Mouse (Mus musculus) ES-Bruce4 (cell line): ENCODE measurements around the gene Sgms1. TPM values are rescaled to one million over a fixed set of nuclear protein-coding genes. Genes with fewer than 3 reads are reported as not detected.

Source experiments
- H3K27ac ChIP-seq: 2 replicates; pipeline ENCODE4 v1.5.1; 2012; ENCODE audit warnings: low read length, inconsistent platforms; ENCODE audit not compliant: insufficient read depth
- H3K27me3 ChIP-seq: 2 replicates; pipeline ENCODE4 v1.6.1; 2012; ENCODE audit warnings: mild to moderate bottlenecking, low read length, inconsistent platforms; ENCODE audit not compliant: control insufficient read depth, poor library complexity, insufficient read depth, severe bottlenecking
- H3K36me3 ChIP-seq: 2 replicates; pipeline ENCODE4 v1.6.1; 2012; ENCODE audit warnings: inconsistent platforms, mild to moderate bottlenecking, low read length, moderate library complexity; ENCODE audit not compliant: control insufficient read depth, poor library complexity, insufficient read depth, severe bottlenecking
- H3K4me1 ChIP-seq: one replicate; pipeline ENCODE4 v1.8.1; 2011; ENCODE audit warnings: low read length; ENCODE audit not compliant: control insufficient read depth, insufficient read depth
- H3K4me3 ChIP-seq: 2 replicates; pipeline ENCODE4 v1.5.1; 2011; ENCODE audit warnings: low read depth, mild to moderate bottlenecking, low read length
- H3K9ac ChIP-seq: 2 replicates; pipeline ENCODE4 v1.6.1; 2012; ENCODE audit warnings: low read depth, mild to moderate bottlenecking, inconsistent platforms; ENCODE audit not compliant: poor library complexity, severe bottlenecking
- H3K9me3 ChIP-seq: replicated peaks from 2 replicates; pipeline ENCODE4 v1.6.1; 2012; ENCODE audit warnings: mild to moderate bottlenecking, low read length, inconsistent platforms; ENCODE audit not compliant: control insufficient read depth, poor library complexity, insufficient read depth, severe bottlenecking
- CTCF ChIP-seq: IDR thresholded peaks from one replicate; pipeline ENCODE4 v1.8.1; 2011; ENCODE audit warnings: low read depth, low read length
- EP300 ChIP-seq: IDR thresholded peaks from 2 replicates; pipeline ENCODE4 v1.6.1; 2011; ENCODE audit warnings: low read depth, low read length; ENCODE audit not compliant: insufficient read depth
- POLR2A ChIP-seq: IDR thresholded peaks from one replicate; pipeline ENCODE4 v1.8.1; 2011; ENCODE audit warnings: low read length; ENCODE audit not compliant: insufficient read depth
- polyA plus RNA-seq: library from polyadenylated mRNA; stranded (reverse); fragments of >200 nt; gene quantifications from 2 replicates; pipeline ENCODE4 v1.2.4, GENCODE M21; 2011; ENCODE audit warnings: low read depth; ENCODE audit not compliant: missing spikeins, insufficient read depth, insufficient read length

Sgms1 gene
- polyA plus RNA-seq, 1 experiment = 69.7 TPM

GRCm38 (mm10) chr19:32328089-32328828 is 61.3 kb downstream of the Sgms1 start:
- no peak overlapping the region for H3K4me3 ChIP-seq
- H3K9ac ChIP-seq = no peak overlapping the region
- no peaks in the 10 kb centered on the region for H3K27me3 ChIP-seq
- H3K36me3 ChIP-seq = no peaks in the 10 kb centered on the region
- H3K4me1 ChIP-seq = no peaks in the 10 kb centered on the region
- H3K9me3 ChIP-seq = no peaks in the 10 kb centered on the region
- H3K27ac ChIP-seq = no peak overlapping the region
- no peak for TF ChIP-seq EP300
- no peak for TF ChIP-seq POLR2A
- no peak for TF ChIP-seq CTCF

- Histone ChIP-seq H3K4me3 (no peak overlapping the region), H3K9me3 (no peaks in the 10 kb centered on the region), H3K4me1 (no peaks in the 10 kb centered on the region), H3K27me3 (no peaks in the 10 kb centered on the region), H3K27ac (no peak overlapping the region), H3K9ac (no peak overlapping the region), H3K36me3 (no peaks in the 10 kb centered on the region)
- TF ChIP-seq EP300 = no peak
- TF ChIP-seq POLR2A = no peak
- no peak for TF ChIP-seq CTCF
Measured at GRCm38 (mm10) chr19:32326621-32327021, 62.9 kb downstream of the Sgms1 start.

DNA sequence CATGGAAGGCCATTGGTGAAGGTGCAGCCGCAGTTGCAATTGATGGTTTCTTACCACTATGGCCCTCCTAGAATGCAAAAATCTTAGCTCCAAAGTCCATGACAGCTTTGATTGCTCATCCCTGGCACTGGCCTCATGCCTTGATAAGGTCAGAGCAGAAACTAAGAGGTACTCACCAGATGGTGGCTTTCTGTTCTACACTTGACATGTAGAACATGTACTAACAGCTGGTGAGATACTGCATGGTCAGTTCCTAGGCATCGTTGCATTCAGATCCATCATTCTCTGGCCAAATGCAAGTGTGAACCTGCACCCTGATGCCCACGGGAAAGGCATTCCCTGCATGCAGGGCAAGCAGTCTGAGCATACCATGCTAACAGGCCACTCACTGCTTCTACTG is 63.4 kb downstream of the Sgms1 start:
- no peak for TF ChIP-seq EP300
- TF ChIP-seq POLR2A = no peak
- TF ChIP-seq CTCF = no peak
- no peaks in the 10 kb centered on the region for H3K4me1 ChIP-seq
- H3K27me3 ChIP-seq = no peaks in the 10 kb centered on the region
- H3K36me3 ChIP-seq = no peaks in the 10 kb centered on the region
- H3K9me3 ChIP-seq = no peaks in the 10 kb centered on the region
- no peak overlapping the region for H3K4me3 ChIP-seq
- H3K27ac ChIP-seq = no peak overlapping the region
- H3K9ac ChIP-seq = no peak overlapping the region

DNA sequence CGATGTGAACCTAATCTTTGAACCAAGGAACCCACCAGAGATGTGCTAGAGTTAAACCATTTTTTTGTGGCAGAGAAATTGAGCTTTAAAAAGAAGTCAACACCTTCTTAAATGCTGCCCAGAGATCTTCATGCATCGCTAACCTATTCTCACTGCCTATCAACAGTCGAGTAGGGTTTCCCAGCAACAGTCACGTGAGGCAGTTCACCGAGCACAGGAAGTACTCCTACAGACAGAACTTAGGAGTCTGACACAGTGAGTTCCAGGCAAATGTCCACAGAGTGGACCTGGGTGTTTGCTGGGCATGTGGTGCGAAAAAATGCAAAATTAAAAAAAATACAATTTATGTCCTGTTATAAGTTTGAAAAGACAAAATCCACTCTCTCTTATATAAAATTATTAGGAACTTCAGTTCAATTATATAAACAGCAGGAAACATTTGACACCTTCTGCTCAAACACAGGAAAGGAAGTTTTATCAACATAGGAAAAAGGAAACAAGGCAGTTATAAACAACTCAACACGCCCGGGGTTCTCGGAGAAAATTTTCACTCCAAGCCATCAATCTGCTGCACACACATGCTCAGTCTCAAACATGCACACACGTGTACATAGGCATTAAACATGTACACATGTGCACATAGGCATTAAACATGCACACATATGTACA is 64.3 kb downstream of the Sgms1 start:
- Histone ChIP-seq H3K4me1 (no peaks in the 10 kb centered on the region), H3K27ac (no peak overlapping the region), H3K9ac (no peak overlapping the region), H3K36me3 (no peaks in the 10 kb centered on the region), H3K27me3 (no peaks in the 10 kb centered on the region), H3K4me3 (no peak overlapping the region), H3K9me3 (no peaks in the 10 kb centered on the region)
- TF ChIP-seq POLR2A (no peak), CTCF (no peak), EP300 (no peak)

DNA sequence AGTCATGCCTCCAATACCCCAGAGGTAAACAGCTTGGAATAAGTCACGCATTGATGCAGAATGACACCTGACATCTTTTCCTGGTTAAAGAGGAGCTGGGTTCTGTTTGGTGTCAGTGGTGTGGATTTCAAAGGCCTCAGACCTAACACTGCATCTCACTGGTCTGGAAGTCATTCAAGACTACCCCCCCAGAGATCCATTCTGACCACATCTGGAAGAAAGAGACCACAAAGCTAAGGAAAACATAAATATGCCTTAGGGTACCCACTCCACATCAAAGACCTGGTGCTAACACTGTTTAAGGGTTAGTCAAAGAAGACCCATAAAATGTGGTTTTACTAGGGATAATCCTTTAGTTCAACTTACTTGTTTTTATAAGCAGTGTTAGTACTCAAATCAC is 65.0 kb downstream of the Sgms1 start:
- H3K4me3 ChIP-seq = no peak overlapping the region
- no peak overlapping the region for H3K9ac ChIP-seq
- H3K4me1 ChIP-seq = no peaks in the 10 kb centered on the region
- no peaks in the 10 kb centered on the region for H3K9me3 ChIP-seq
- no peak overlapping the region for H3K27ac ChIP-seq
- no peaks in the 10 kb centered on the region for H3K27me3 ChIP-seq
- H3K36me3 ChIP-seq = no peaks in the 10 kb centered on the region
- TF ChIP-seq POLR2A (no peak), CTCF (no peak), EP300 (no peak)

GRCm38 (mm10) chr19:32323070-32323469 is 66.4 kb downstream of the Sgms1 start:
- no peak overlapping the region for H3K4me3 ChIP-seq
- H3K4me1 ChIP-seq = no peaks in the 10 kb centered on the region
- no peaks in the 10 kb centered on the region for H3K36me3 ChIP-seq
- H3K27ac ChIP-seq = no peak overlapping the region
- no peaks in the 10 kb centered on the region for H3K27me3 ChIP-seq
- H3K9me3 ChIP-seq = no peaks in the 10 kb centered on the region
- H3K9ac ChIP-seq = no peak overlapping the region
- TF ChIP-seq CTCF (no peak), EP300 (no peak), POLR2A (no peak)
